Mouse (Mus musculus) activated CD4-positive, CD25-positive, alpha-beta regulatory T cell, adult 9 weeks (primary cell): ENCODE data around the gene Gm572. TPM values are rescaled to one million over a fixed set of nuclear protein-coding genes. Genes with fewer than 3 reads are reported as not detected.

ENCODE experiments used
- polyA plus RNA-seq: library from polyadenylated mRNA; unstranded; fragments of 100-300 nt; shearing (Covaris generic); gene quantifications from one replicate; pipeline ENCODE4 v1.2.1, GENCODE M21; 2017

Gm572 gene
- not detected for polyA plus RNA-seq

DNA sequence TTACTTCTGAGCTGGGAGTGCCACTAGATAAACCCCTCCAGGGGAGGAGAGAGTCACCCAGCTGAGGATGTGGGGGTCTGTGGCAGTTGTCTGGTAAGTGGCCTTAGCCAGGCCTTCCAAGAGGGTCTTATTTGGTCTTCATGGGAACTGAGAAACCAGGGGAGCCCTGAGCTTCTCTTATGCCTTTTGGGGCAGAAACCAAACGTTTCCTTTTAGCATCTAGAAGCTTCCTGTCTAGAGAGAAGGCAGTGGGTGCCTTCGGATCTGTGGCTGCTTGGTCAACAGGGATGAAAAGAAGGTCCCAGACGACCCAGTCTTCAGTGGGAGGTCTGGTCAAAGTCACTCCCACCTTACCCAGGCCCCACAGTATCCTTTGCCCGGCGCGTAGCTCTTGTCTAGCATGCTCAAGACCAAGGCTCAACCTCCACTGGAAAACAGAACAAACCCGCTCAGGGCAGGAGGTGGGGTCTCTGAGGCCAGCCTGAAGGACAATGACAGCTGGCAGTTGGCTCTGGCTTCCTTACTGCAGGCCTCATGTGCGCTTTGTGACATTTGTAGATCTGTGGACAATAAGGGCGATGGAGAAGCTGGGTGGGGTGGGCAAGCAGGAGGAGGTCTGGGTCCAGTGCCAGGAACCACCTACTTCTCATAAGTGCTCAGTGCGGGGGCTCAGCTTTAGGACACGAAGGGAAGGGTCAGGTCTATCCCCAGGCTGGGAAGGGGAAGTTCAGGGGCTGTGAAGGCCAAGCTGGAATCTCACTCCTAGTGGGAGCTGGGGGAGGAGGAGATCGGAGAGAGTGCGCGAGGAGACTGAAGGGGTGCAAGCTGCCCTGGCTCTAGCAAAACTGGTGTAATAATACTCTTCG lies at the start of gene Gm572:
Gene Gm572 (plus strand): TSS at position 27 of the 866 bp plus-strand sequence.

DNA sequence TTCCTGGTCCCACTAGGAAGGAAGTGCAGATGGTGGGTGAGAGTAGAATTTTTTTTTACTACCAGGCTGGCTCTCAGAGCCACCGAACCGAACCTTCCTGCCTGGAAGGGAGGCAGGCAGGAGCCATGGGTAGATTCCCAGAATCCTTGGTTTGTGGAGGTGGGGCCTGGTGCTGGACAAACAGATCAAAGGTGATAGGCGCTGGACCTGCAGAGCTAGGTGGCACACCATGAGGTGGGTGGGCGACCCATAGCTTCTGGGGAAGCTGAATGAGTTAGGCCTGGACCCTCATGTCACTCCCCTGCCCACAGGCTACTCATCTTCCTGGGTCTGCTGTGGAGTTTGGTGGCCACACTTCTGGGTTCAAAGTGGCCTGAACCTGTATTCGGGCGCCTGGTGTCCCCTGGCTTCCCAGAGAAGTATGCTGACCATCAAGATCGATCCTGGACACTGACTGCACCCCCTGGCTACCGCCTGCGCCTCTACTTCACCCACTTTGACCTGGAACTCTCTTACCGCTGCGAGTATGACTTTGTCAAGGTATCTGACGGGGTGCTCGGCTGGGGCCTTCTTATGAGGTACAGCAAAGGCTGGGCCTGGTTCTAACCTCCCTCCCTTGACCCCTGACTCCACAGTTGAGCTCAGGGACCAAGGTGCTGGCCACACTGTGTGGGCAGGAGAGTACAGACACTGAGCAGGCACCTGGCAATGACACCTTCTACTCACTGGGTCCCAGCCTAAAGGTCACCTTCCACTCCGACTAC lies 40.6 kb upstream of the Gm572 start, which contains the start of gene Masp2:
Gene Masp2 (plus strand): TSS at position 198 of the 764 bp plus-strand sequence.

DNA sequence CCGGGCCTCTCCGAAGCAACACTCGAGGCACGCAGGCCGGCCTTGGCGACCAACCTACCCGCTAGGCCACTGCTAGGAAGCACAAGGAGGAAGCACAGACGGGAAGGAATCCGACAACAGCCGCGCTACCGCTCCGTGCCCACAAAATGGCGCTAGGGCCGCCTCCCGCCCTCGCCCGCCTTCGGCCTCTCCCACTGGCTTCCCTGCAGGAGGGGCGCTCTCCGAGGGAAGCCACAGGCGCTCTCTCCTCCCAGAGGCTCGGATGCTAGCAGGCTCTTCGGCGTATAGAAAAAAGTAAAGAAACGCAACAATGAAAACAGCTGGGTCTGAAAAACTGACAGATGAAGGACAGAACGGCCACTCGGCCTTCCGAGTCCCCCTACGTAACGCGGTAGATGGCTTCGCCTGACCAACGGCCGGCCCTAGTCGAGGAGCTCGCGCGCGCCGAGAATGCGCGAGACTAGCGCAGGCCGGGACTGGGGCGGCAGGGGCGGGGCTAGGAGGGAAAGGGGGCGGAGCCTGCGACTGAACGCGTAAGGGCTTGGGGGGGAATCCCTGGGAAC lies 16.4 kb upstream of the Gm572 start, which contains the start of gene Tardbp:
Gene Tardbp (minus strand): TSS at position 397 of the 563 bp plus-strand sequence.

Other genes with a start within 250 kb of the Gm572 start
- 21.7 TPM for gene Ubiad1, start 198.5 kb upstream of the Gm572 start, polyA plus RNA-seq
- 29.3 TPM for gene Mtor, start 194.7 kb upstream of the Gm572 start, polyA plus RNA-seq
- 0.21 TPM for gene Angptl7, start 142.9 kb upstream of the Gm572 start, polyA plus RNA-seq
- gene Exosc10, start 84.9 kb upstream of the Gm572 start, polyA plus RNA-seq, result 120 TPM
- 13.7 TPM for gene Srm, start 51.8 kb upstream of the Gm572 start, polyA plus RNA-seq
- 0.20 TPM for gene Masp2, start 40.8 kb upstream of the Gm572 start, polyA plus RNA-seq
- 287 TPM for gene Tardbp, start 16.3 kb upstream of the Gm572 start, polyA plus RNA-seq
- gene Casz1, start 161.1 kb downstream of the Gm572 start, polyA plus RNA-seq, result 3.3 TPM